Mouse (Mus musculus) left cerebral cortex, postnatal 36 days (tissue): ENCODE measurements at regions not wholly inside any gene's neighbourhood (a gene's known extent, or its start where the extent isn't known, plus 50 kb on each side); places are given as distances from the start of the nearest gene placed in this dataset.
A peak's percentile ranks its signal among the peaks of the same experiment; 100 is the strongest.

Source experiments
- DNase-seq, 2 experiments: peaks; one replicate each; pipeline ENCODE4 v3.0.0; 2021 to 2022; ENCODE audit warnings: low spot score in 2 of 2, mixed read lengths in 1 of 2
- intact Hi-C: fragments of 180-260 bp; cut with DNase I; formaldehyde crosslinking; loops from one replicate; pipeline ENCODE4 v1.15.1; 2025

DNA sequence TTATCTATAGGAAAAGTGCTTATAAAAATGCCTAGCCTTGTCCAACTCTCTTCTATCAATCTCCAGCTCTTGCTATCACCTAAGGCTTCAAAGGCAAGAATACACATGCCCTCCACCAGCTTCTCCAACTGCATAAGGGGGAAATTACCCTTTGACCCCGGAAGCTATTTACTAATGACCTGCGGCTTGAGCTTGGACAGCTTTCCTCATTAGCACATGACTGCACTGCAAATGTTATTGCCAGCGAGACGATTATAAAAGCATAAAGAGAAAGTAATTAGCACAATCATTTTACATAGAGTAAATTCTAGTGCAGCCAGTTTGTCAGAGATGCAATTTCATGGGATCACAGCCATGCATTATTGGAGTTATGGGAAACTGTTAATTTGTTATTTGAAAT is 277.0 kb downstream of the Actr3 start:
- intact Hi-C loops = no loop called here
- DNase-seq = no peak

DNA sequence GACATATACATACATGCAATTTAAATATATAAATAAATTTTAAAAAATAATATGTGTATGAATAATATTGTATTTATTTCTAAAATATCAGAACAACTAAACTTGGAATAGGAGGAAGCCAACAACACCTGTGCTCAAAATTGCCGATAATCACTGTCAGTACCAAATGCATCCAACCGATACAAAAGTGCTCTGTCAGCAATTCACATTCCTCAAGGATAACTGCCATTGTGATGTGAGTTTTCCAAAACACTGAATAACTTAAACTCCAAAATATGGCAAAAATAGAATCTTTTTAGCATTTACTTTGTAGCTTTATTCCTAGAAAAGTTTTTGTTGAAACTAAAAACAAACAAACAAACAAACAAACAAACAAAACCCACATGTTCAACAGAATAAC is 279.4 kb downstream of the Actr3 start:
- intact Hi-C loops = no loop called here

DNA sequence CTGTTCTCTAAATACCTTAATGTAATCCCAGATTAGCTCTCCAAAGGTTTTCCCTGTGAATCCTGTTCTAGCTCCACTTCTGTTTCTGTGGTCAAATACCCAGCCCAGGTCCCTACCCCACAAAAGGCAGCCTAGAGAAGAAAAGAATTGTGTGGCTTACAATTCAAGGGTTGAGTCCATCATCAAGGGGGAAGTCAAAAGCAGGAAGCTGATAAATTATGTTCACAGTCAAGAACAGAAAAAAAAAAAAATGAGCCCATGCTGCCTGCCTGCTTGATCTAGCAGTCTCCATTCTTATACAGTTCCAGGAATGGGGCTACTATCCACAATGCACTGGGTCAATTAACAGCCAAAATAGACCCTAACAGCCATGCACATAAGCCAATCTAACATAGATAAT is 285.7 kb downstream of the Actr3 start:
- intact Hi-C loops = no loop called here

More for the DNA sequence above, 279.4 kb downstream of the Actr3 start:
- DNase-seq = no peak

DNA sequence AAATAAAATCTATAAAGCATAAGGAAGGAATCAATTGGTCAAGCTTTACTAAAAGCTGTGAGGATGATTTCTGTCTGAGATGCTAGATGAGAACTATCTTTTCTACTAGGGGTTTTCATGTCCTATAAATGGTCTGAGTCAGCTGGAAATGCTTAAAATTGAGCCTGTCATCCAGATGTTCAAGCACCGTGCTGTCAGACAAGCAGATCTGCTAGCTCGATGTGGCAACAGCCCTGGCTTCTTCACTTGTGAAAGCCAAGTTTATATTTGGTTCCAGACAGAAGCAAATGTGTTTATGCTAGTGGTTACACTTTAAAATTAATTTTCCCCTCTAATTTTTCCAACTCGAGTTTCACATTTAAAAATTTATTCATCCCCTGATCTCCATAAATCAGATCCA is 311.7 kb downstream of the Actr3 start:
- intact Hi-C loops = no loop called here

More for the DNA sequence above, 285.7 kb downstream of the Actr3 start:
- no peak for DNase-seq

DNA sequence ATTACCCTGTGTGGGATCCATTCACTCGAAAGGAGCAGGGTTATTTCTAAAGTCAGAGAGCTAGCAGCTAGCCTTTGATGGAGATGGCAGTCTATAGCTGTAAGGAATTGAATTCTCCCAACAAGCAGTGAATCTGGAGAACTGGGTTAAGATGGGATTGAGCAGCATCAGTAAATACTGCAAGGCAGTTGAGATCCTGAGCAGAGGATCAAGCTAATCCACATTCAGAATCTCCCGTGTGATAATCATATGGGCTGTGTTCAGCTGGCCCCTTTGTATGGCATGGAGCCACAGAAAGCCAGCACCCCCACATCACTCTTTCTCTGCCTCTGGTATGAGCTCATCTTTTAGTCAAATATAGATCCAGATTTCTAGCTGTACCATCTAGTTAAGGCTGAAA is 334.9 kb downstream of the Actr3 start:
- no peak for DNase-seq
- intact Hi-C loops = no loop called here

More for the DNA sequence above, 311.7 kb downstream of the Actr3 start:
- no peak for DNase-seq

DNA sequence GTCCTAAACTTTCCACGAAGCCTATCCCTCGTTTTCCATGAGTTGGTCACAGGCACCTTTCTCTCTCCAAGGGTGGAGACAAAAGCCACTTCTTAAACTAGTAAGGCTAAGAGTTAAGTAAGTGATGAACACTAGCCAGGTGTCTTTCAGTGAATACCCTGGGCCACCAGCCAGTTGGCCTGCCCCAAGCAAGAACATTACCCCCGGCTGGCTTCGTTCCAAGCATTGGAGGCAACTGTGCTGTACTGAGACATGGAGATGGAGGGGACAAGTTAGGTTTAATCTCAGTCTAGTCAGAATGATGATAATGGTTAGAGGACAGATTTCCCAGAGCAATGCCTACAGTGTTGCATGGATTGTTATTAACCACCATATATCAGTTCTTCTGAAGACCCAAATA is 350.6 kb downstream of the Actr3 start:
- no peak for DNase-seq
- intact Hi-C loops = no loop called here

DNA sequence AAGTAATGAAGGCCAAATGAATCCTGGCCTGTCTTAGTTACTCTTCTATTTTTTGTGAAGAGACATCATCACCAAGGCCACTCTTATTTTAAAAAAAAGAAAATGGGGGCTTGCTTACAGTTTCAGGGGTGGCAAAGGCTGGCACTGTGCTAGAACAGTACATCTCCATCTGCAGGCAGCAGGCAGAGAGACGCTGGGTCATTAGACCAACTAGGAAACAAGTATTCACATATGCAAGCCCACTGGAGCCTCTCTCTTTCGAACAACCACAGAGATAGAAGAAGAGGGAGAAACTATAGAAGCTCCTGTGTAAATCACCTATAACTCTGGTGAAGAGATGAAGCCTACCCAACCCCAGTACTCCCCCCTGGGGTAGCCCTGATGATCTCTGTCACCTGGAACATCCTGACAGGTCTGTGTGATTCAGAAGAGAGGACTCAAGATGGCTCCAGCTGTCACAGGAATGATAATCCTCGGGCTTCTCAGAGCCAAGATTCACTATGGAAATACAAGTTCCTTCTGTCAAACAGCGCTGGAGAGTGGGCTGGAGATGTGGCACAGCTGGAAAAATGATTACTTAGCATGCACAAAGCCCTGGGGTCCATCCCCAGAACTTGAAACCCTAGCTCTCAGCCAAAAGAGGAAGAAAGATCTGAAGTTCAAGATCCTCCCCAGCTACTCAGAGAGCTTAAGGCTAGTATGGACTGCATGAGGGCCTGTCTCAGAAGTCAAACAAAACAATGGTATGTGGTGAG is 395.8 kb downstream of the Actr3 start:
- DNase-seq = no peak
- intact Hi-C loops = no loop called here

DNA sequence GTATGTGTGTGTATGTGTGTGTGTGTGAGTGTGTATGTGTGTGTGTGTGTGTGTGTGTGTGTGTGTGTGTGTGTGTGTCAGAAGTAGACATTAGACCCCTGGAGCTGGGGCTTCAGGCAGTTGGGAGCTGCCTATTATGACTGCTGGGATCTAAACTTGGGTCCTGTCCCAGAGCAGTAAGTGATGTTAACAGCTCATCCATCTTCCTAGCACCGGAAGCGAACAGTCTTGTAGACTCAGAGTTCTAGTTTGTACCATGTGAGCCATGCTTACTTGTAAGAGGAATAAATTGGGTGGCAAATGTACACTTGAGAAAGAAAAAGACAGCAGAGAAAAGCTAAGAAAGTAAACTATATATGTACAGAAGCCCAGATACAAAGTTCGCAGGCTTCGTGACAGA is 422.2 kb downstream of the Actr3 start:
- intact Hi-C loops = no loop called here
- no peak for DNase-seq

DNA sequence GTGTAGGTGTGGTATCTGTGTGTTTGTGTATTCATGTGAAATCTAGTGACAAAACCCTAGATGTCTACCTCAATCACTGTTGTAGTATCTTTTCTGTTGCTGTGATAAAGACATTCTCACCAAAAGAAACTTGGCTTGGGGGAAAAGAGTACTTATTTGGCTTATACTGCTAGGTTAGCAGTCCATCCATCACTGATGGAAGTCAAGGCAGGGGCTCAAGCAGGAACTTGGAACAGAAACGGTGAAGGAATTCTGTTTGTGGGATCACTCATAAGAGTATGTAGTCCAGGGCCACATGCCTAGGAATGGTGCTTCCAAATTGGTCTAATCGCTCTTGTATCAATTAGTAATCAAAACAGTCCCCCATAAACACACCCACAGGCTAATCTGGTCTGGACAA is 423.6 kb downstream of the Actr3 start:
- intact Hi-C loops = no loop called here

DNA sequence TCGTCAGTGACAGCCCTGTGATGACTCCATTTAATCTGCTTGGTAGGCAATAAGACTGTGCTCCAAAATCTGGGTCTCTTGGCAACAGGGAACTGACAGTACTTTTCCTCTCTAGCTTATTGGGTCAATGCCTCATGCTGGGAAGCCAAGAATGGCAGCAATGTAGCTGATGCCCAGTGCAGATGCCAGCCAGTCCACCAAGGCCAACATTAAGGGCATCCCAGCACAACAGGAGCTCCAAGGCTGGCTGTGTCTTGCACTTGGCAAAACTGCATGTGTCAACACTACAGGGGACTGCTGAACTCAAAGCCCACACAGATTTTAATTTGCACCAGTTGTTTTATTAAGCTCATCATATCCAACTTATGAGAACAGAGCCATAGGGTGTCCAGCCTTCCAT is 437.9 kb downstream of the Actr3 start:
- intact Hi-C loops = no loop called here

More for the DNA sequence above, 423.6 kb downstream of the Actr3 start:
- DNase-seq = no peak

DNA sequence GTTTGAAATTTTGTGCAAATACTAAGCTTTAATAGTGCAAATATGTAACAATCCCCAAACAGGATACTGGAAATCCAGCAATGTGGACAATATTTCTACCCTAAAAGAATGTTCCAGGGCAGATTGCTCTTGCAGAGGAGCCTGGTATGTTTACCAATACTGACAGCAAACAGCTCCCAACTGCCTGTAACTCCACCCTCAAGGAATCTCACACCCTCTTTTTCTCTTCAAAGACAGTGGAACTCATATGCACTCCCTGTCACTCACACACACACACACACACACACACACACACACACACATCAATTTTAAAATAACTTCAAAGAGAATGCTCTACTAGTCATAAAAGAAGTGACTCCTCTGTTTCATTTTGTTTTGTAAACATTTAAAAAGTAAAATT is 484.7 kb downstream of the Actr3 start:
- intact Hi-C loops = no loop called here
- DNase-seq = no peak

More for the DNA sequence above, 437.9 kb downstream of the Actr3 start:
- no peak for DNase-seq

DNA sequence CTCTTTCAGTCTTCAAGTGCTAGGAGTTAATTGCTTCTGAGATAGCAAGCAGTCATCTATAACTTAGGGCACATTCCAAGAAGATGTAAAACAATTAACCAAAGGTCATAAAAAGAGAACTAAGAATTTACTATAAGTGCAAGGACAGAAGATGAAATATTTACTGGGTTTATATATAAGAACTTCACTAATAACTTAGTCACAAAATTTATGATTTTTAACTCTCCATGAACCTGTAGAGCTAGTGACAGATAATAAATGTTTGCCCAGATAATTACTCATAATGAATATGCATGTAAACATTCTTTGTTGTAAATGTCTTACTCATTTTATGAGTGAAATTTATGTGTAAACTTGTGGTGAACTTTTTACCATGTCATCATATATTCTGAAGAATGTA is 531.2 kb downstream of the Actr3 start:
- DNase-seq = no peak
- intact Hi-C loops = no loop called here

DNA sequence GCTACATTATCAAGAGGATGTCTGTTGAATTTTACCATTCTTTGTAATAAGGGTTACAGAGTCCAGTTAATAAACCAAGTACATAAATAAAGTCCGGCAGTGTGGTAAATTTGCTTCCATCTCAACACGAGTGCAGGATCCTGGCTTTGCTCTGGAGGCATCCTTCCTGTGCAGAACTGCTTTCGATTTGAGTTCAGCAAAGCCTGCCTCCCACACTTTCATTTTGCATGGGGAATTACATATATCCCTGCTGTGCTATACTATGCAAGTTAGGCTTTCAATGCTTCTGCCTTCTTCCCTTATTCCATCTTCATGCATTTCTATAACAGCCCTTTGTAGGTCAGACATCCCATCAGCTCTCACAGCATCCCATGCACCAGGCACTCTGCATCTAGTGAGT is 564.4 kb downstream of the Actr3 start:
- DNase-seq = peak in 1 of 2 experiments; percentile 11
- intact Hi-C loops = no loop called here

DNA sequence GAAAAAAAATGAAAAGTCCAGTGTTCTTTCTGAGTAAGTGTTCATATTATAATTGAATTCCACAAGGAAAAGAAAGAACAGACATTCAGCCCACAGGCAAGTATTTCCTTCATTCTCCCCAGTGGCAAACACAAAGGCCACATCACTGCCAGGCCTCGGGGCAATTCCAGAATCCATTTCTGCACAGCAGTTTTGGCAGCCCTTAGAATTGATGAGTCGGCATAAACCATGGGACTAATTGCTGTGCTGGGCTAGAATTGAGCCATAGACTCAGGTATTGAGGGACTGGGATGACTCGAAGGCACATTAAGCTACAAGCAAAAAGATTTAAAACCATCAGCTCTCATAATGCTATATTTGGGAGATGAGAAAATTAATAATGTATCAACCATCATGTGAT is 569.3 kb downstream of the Actr3 start:
- no peak for DNase-seq
- intact Hi-C loops = no loop called here

DNA sequence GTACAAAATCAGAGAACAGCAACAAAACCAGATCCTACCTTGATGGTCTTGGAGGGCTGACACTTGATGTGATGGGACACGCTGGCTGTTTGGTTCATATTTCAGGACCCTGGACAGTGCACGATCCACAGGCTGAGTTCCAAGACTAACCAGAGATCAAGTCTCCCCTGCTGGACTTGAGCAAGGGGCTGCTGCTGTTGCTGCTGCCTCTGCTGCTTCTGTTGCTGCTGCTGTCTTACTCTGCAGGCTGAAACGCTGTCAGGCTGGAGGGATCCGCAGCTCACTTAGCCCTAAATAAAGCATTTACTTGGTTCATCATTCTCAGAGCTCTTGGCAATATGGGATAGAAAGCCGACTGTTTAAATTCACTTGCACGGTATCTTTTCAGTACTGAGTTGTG is 589.8 kb downstream of the Actr3 start:
- intact Hi-C loops = no loop called here

DNA sequence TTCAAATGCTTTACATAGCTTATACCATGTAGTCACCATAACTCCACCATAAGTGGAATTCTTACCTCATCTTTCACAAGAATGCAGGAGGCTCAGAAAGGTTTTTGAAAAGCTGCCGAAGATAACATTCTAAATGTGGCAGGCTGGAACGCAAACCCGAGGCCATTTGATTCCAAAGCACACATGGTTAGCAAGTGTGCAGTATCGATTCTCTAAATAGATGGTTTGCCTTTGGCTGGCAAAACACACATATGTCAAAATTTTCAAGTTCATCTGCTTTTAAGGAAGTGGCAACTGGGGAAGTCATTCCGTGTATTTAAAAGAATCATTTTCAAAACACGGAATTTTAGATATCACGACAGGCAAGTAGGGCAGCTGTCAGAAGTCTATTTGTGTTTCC is 609.8 kb downstream of the Actr3 start:
- DNase-seq = peak; percentile 18 to 42
- intact Hi-C loops = no loop called here

More for the DNA sequence above, 589.8 kb downstream of the Actr3 start:
- DNase-seq = peak; percentile 30 to 31

DNA sequence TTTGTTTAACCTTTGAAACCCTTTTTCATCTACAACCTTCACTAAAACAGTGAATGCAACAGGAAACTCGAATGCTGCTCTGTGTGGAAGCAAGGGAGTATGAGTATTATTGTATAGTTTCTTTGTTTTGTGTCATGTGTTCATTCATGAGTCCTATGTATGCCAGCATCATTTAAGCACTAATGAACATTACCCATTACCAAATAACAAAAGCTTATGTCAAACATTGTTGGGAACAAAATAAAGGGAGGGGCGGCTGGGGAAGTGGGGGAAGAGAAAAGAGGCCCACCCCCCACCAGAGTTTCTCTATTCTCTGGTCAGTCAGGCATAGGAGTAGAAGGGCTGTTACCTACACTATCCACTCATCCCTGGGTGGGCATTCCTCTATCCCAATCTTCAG is 642.5 kb downstream of the Actr3 start:
- DNase-seq = no peak
- intact Hi-C loops = no loop called here

DNA sequence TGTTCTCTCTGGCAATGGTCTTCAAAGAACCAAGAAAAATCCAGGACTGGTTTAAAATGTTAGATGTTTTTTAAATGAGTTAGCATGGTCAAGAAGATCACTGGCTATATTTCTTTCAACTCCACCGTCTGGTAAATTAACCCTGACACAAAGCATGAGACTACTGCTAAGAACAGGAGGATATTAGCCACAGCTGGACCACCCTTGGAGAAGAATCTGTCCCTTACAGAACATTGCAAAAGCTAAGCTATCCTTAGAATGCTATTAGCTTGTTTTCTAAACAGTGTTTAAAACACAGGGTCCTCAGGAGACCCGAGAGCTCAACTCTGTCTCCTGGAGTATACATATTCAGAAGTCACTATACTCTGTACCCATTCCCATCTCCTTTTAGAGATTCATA is 644.9 kb downstream of the Actr3 start:
- intact Hi-C loops = no loop called here
- no peak for DNase-seq

DNA sequence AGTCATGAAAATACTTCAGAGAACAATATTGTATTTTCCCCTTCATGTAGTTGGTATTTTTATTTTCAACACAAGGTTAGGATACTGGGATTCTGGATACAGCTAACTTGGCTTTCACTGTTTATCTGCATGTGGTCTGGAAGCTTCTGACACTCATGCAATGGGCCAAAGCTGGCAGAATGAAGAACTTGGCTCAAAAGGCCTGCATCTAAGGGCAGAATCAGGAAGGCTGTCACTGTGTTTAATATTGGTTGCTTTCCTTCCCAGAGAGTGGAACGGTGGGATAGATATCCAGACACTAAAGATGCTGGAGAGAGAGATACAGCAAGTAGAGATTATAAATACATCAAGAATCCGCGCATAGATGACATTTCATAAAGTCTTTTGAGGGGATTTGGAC is 645.4 kb downstream of the Actr3 start:
- intact Hi-C loops = no loop called here
- DNase-seq = no peak

DNA sequence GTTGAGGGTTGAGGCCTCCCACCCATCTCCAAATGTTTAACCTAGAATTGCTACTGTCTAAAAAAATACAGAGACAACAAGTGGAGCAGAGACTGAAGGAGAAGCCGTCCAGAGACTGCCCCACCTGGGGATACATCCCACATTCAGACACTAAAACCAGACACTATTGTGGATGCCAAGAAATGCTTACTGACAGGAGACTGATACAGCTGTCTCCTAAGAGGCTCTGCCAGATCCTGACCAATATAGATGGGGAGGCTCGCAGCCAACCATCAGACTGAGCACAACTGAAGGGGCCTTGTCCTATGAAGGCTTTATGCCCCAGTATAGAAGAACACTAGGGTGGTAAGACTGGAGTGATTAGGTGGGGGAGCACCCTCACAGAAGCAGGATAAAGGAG is 652.5 kb downstream of the Actr3 start:
- peak in 1 of 2 experiments; percentile 49 for DNase-seq
- intact Hi-C loops = no loop called here

DNA sequence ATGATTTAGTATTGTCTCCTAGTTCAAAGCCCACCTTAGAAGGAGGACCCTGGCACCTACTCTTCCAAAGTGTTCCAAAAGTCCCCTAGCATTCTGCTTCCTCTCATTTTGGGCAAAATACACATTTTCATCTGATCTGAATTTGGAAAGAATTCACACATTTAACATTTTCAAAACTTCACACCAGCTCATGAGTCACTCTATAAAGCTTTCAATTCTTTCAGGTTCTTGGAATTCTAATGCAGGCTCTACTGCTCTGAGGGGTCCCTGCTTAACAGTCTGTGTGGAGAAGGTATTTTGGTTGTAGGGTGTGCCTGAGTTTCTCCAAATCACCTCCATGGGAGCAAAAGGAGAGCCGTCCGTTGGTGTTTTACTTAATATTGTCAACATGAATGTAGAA is 657.8 kb downstream of the Actr3 start:
- DNase-seq = no peak

DNA sequence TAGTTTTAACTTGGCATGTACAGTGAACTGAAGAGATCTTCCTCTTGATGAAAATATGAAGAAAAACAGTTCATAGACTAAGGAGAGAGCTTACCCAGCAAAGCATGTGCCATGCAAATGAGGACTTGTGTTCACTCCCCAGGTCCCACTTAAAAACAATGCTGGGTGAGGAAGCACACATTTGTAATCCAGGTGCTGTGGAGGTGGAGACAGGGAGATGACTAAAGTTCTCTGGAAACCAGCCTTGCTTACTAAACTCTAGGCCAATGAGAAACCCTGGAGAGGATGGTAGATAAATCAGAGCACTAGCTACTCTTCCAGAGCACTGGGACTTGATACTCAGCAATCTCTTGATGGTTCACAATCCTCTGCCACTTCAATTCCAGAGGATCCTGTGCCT is 678.8 kb downstream of the Actr3 start:
- intact Hi-C loops = no loop called here
- peak in 1 of 2 experiments; percentile 21 for DNase-seq

More for the DNA sequence above, 657.8 kb downstream of the Actr3 start:
- intact Hi-C loops = no loop called here
